ENCODE assay signal across 16 mouse cellular contexts in genomic region chr9:105947577-105947976, GRCm38 (mm10). TPM values are rescaled to one million over a fixed set of nuclear protein-coding genes. Genes with fewer than 3 reads are reported as not detected.
DNase-seq lines count a peak whose midpoint lies in the region; ATAC-seq and TF ChIP-seq lines count a peak whose summit lies in the region.
"Had no signal": no experiment of that assay in that cellular context is flagged by ENCODE, and none has a peak within 500 bp of the region (broad histone marks: within the 10 kb centered on the region; RNA-seq: fewer than 3 reads in every experiment).

No protein-coding gene starts in this region.

- no peak overlapping the region for H3K4me2 ChIP-seq in midbrain, postnatal 0 days (ENCODE audit: low read depth, low read length, poor library complexity, severe bottlenecking)
- no peak overlapping the region for H3K4me2 ChIP-seq in midbrain, embryonic 13.5 days (replicated peaks)
- H3K4me2 ChIP-seq: forebrain, embryonic 13.5 days; liver, embryonic 12.5 days; neural tube, embryonic 12.5 days had no signal

- no peak overlapping the region for H3K4me3 ChIP-seq in midbrain, postnatal 0 days (ENCODE audit: low read depth, low read length)
- H3K4me3 ChIP-seq in midbrain, embryonic 13.5 days (replicated peaks), result no peak overlapping the region
- no peak overlapping the region for H3K4me3 ChIP-seq in gastrocnemius, adult 2 months
- H3K4me3 ChIP-seq: forebrain, embryonic 13.5 days; limb, embryonic 10.5 days; liver, embryonic 12.5 days; megakaryocyte, embryonic 14.5 days; neural tube, embryonic 12.5 days had no signal

- peak; percentile 44 for DNase-seq in midbrain, postnatal 0 days (ENCODE audit: low spot score)
- peak; percentile 64 to 74 for DNase-seq in layer of hippocampus, adult 8-10 months (ENCODE audit: low spot score in 2 of 2)
- peak; percentile 37 to 61 for DNase-seq in left cerebral cortex, postnatal 14 days (ENCODE audit: low spot score in 2 of 2)
- no peak for DNase-seq in MN1 (ENCODE audit: low spot score)
- DNase-seq in gastrocnemius, adult 2 months, result no peak
- no peak for DNase-seq in cerebellum, adult 18-20 months
- DNase-seq: adrenal gland, postnatal 10 days; cerebellum, postnatal 10 days had no signal

- no peak for ATAC-seq in midbrain, postnatal 0 days (ENCODE audit: low FRiP score)
- ATAC-seq in midbrain, embryonic 13.5 days, result no peak
- ATAC-seq: forebrain, embryonic 13.5 days; liver, embryonic 12.5 days had no signal

- TF ChIP-seq CTCF in midbrain, postnatal 0 days (IDR thresholded peaks at IDR 0.05), result no peak
- no peak for TF ChIP-seq CTCF in gastrocnemius, adult 2 months (IDR thresholded peaks at IDR 0.05)

- H3K4me1 ChIP-seq in midbrain, postnatal 0 days (ENCODE audit: insufficient read depth, low read length), result no peaks in the 10 kb centered on the region
- H3K4me1 ChIP-seq in midbrain, embryonic 13.5 days (replicated peaks), result no peaks in the 10 kb centered on the region
- H3K4me1 ChIP-seq: limb, embryonic 10.5 days; liver, embryonic 12.5 days; megakaryocyte, embryonic 14.5 days; neural tube, embryonic 12.5 days had no signal

- no peak overlapping the region for H3K9ac ChIP-seq in midbrain, postnatal 0 days (replicated peaks; ENCODE audit: low read length, poor library complexity, severe bottlenecking)
- no peak overlapping the region for H3K9ac ChIP-seq in midbrain, embryonic 13.5 days (replicated peaks)
- H3K9ac ChIP-seq: forebrain, embryonic 13.5 days; liver, embryonic 12.5 days; neural tube, embryonic 12.5 days had no signal

- WGBS in midbrain, postnatal 0 days, result 75% methylated on average over 3 of the region's 3 CpGs
- WGBS in midbrain, embryonic 13.5 days, result 79% methylated on average over 3 of the region's 3 CpGs

- H3K27me3 ChIP-seq in midbrain, postnatal 0 days (ENCODE audit: insufficient read depth, low read length), result no peaks in the 10 kb centered on the region
- no peaks in the 10 kb centered on the region for H3K27me3 ChIP-seq in midbrain, embryonic 13.5 days
- H3K27me3 ChIP-seq: forebrain, embryonic 13.5 days; liver, embryonic 12.5 days; megakaryocyte, embryonic 14.5 days; neural tube, embryonic 12.5 days had no signal

- no peaks in the 10 kb centered on the region for H3K9me3 ChIP-seq in midbrain, postnatal 0 days (ENCODE audit: low read length)
- no peaks in the 10 kb centered on the region for H3K9me3 ChIP-seq in midbrain, embryonic 13.5 days
- H3K9me3 ChIP-seq: forebrain, embryonic 13.5 days; limb, embryonic 10.5 days; liver, embryonic 12.5 days; megakaryocyte, embryonic 14.5 days; neural tube, embryonic 12.5 days had no signal

- no peaks in the 10 kb centered on the region for H3K36me3 ChIP-seq in midbrain, postnatal 0 days (ENCODE audit: insufficient read depth, low read length)
- no peaks in the 10 kb centered on the region for H3K36me3 ChIP-seq in midbrain, embryonic 13.5 days
- H3K36me3 ChIP-seq: G1E; limb, embryonic 10.5 days; liver, embryonic 12.5 days; neural tube, embryonic 12.5 days had no signal

- intact Hi-C loops in left cerebral cortex, postnatal 14 days (cut with DNase I), result no loop called here
- intact Hi-C loops in gastrocnemius, adult 2 months (cut with DNase I), result no loop called here

- H3K27ac ChIP-seq in midbrain, postnatal 0 days (ENCODE audit: low read depth, low read length), result no peak overlapping the region
- no peak overlapping the region for H3K27ac ChIP-seq in midbrain, embryonic 13.5 days
- H3K27ac ChIP-seq in gastrocnemius, adult 2 months, result no peak overlapping the region
- H3K27ac ChIP-seq: forebrain, embryonic 13.5 days; limb, embryonic 10.5 days; liver, embryonic 12.5 days; neural tube, embryonic 12.5 days had no signal

RNA-seq across cellular contexts. Expression of gene Col6a5, which starts 12.9 kb away (rescaled TPM):
- total RNA-seq in midbrain, postnatal 0 days (2014; rRNA removed), result 0.42 and 0.49 TPM in 2 replicates
- polyA plus RNA-seq in midbrain, postnatal 0 days (2015; fragmentation: Nextera tagmentation; extraction: Ambion mirVana), result 0.36 and 0.45 TPM in 2 replicates
- 0.09 TPM in 2 replicates for polyA plus RNA-seq in midbrain, embryonic 13.5 days (2015; fragmentation: Nextera tagmentation; extraction: Ambion mirVana)
- total RNA-seq in layer of hippocampus, adult 8-10 months (2022), result 1 to 10 TPM; 1.1 to 1.7 (median 1.5) TPM
- 1 to 10 TPM in 1 of 2 experiments, under 1 TPM in 1; 0.97 to 1.4 TPM for total RNA-seq in left cerebral cortex, postnatal 14 days (2021)
- total RNA-seq in gastrocnemius, adult 2 months (2021), result under 1 TPM; 0.08 to 0.10 TPM
- total RNA-seq: hematopoietic stem cell, adult 5-6 weeks had no signal
- polyA plus RNA-seq: G1E; liver, embryonic 12.5 days had no signal

Comparison
In these comparisons a context has a peak if more than half of its experiments do, and no peak if none do; other contexts are left out.
1. DNase-seq: peak in midbrain, postnatal 0 days (single experiment), layer of hippocampus, adult 8-10 months (2 of 2) and left cerebral cortex, postnatal 14 days (2 of 2); none in MN1 (single experiment), gastrocnemius, adult 2 months (single experiment) and cerebellum, adult 18-20 months (0 of 2).